Mouse (Mus musculus): ENCODE data around the gene Sgk1. TPM values are rescaled to one million over a fixed set of nuclear protein-coding genes. Genes with fewer than 3 reads are reported as not detected.
A peak's percentile ranks its signal among the peaks of the same experiment; 100 is the strongest.

Gene Sgk1
- total RNA-seq, 2 experiments from 2014 or later = 58.2 to 81.3 TPM

DNA sequence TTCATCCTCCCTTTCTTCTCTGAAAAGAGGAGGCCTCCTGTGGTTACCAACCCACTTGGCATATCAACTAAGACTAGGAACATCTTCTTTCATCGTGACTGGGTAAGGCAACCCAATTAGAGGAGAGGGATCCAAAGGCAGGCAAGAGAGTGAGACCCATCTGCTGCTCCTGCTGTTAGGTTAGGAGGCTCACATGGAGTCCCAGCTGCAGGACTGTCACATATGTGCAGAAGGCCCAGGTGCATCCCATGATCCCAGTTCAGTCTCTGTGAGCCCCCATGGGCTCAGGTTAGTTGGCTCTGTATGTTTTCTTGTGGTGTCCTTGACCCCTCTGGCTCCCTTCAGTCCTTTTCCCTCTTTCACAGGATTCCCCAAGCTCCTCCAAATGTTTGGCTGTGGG lies 32.8 kb downstream of the Sgk1 start:
- no peak for DNase-seq (ENCODE audit: low spot score in 2 of 2)

DNA sequence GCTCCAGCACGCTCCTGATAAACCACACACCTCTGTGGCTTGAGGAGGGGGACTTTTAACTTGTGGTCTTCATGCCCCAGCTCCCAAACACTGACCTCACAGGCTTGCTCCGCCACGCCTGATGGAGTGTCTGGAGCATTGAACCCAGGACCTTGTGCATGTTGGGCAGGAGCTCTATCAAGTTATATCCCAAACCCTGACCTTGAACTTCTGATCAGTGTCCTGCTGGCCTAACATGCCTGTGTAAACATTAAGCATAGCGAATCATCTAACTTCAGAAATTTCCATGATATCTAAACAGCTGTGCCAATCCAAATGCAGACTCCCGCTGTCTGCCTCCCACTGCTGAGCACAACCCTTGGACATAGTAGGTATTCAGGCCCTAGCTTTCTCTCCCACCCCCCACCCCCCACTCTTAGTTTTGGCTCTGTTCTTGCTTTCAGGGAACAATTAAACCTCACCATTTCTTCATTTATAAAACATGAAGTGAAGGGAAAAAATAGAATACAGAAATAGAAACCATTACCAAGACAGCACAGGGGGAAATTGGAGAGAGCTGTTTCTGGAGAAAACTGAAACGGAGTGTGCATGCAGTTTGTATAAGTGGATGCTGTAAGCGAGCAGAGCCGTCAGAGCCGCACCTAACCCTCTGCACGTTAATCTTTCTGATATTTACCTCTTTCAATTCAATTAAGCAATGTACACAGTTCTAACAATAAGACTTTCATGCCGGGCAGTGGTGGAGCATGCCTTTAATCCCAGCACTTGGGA lies 34.5 kb downstream of the Sgk1 start:
- no peak for DNase-seq (ENCODE audit: low spot score in 2 of 2)

DNA sequence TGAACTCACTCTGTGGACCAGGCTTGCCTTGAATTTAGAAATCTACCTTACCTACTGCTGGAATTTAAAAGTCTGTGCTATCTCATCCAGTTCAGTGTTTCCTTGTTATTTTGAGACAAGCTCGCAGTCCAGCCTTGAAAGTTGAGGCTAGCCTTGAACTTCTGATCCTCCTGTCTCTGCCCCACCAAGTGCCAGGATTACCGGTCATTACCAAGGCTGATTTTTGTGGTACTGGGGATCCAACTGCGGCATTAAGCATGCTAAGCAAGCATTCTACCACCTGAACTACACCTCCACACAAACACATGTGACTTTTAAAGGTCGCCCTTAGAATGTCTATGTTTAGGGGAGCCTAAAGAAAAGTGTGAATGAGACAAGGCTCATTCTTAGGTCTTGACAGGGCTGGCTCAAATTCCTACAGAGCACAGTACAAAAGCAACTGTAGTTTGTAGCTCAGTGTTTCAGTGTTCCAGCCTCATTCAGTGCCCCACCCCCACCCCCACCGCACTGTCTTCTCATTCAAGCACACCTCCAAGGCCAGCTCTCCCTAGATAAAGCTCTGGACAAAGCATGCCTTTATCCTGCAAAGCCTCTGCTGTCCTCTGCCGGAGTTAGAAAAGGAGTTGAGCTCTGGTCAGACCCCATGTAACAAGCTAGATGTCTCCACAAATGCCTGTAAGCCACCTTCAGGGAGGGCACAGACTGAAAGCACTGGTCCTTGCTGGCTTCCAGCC lies 36.2 kb downstream of the Sgk1 start:
- no peak for DNase-seq (ENCODE audit: low spot score in 2 of 2)

DNA sequence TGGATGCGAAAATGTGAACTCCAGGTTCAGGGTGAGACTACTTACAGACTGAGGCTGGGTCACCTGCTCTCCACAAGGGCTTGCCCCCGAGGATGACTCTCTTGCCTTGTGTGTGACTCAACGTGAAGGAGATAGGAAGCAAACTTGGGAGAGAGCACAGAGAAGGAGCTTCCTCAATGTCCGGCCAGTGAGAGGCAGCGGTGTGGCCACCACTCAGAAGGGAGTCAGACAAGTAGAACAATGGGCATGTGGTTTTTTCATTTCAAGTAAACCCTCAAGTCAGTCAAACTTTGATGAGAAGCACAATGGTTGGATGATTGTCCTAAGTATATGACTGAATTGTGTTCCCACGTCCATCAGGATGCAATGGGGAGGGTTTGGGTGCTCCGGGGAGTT lies 36.8 kb downstream of the Sgk1 start:
- DNase-seq (ENCODE audit: low spot score in 2 of 2) = no peak

DNA sequence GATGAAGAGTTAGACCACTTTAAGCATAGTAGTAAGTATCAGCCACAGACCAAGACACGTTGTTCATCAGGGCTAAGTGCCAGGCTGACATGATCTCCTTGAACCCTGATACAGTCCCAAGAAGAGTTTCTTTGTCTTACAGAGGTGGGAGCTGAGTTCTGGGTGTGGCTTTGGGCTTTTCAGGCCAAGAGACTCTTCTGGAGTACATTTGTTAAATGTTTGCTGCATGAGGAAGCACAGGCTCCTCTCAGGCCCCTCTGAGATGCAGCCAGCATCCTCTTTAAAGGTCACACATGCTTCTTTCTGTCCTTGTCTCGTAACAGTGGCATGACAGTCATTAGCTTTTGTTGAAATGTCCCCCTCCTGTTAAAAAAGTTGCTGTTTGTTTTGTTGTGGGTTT lies 38.6 kb downstream of the Sgk1 start:
- DNase-seq (ENCODE audit: low spot score in 2 of 2) = no peak

DNA sequence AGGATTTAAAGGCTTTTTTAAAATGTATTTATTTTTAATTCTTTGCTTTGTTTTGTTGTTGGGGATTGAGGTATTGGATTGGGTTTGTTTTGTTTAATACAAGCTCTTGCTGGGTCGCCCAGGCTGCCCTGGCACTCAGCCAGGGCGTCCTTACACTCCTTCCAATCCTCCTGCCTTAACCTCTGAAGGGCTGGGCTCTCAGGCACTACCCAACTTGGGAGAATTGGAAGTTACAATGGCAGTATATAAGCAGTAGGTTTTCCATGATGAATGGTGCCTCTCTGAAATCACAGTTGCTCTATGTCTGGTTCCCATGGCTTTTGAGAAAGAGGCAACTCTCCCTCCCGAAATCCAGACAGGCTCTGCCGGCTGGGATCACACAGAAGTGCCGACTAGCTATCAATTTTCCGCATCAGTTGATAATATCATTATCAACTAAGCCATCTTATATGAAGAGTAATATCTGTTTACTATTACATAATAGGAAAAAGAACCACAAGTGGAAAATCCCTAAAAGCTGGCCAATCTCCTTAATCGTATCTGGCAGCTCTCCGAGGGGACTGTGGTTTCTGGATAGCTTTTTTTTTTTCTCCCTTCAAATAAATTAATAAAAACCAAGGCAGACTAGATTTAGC lies 40.8 kb downstream of the Sgk1 start:
- no peak for DNase-seq (ENCODE audit: low spot score in 2 of 2)

DNA sequence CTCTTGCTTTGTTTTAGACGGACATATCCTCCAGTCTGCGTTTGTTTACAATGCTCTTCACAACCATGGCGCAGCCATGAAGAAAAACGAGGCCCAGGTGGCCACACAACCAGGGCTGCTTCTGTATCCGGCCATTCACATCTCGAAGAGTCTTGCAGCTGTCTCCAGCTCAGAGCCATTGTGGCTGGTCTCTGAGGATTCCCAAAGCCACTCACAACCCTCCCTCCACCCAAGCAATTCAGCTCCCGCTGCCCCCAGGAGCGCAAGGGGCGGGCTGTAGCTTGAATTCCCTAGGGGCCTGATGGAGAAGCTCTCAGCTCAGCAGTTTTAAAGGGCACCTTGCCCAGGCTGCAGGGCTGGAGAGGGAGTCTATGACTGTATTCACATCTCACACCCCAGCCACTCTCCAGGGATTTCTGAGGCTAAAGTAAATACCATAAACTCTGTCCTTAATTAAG lies 41.5 kb downstream of the Sgk1 start:
- peak; percentile 39 to 75 for DNase-seq (ENCODE audit: low spot score in 2 of 2)

DNA sequence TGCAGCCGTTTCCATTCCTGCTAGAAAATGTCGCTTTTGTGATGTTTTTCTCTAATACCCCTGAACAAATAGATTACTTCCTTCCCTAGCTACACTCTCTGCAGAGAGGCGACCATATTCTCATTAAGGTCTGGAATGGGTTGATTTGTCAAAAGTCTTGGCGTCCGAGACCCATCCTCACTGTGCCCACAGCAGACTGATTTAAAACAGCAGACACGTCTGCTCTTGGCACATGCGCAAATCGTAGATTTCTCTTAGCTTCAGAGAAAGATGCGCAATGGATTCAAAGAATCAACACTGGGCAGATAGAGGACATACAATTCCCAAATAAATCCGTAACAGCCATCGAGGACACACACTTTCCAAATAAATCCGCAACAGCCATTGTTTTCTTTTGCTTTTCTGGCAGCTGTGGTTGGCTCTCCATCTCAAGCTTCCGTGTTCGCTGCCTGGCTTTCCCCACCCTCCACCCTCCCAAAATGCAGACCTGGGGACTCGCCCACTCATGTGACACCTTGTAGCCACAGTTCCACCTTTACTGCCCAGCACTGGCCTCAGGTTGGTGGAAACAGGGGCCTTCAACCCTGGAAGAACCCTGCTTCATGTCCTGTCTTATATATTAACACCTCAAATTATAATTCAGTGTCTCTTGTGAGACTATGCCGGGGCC lies 42.2 kb downstream of the Sgk1 start:
- no peak for DNase-seq (ENCODE audit: low spot score in 2 of 2)

DNA sequence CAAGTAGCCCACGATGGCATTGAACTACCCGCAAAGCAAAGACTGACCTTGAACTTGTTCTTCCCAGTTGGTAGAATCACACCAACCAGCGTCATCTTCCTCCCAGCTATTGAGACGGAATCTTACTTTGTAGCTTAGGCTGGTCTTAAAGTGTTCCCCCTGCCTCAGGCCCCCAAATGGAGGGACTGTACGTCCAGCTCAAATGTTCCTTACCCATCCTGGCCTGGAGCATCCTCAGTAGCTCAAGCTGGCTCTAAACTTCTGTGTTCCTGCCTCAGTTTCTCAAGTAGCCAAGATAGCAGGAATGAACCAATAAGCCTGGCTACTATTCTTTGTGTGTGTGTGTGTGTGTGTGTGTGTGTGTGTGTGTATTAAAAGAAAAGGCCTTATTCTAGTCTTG lies 45.0 kb downstream of the Sgk1 start:
- no peak for DNase-seq (ENCODE audit: low spot score in 2 of 2)

DNA sequence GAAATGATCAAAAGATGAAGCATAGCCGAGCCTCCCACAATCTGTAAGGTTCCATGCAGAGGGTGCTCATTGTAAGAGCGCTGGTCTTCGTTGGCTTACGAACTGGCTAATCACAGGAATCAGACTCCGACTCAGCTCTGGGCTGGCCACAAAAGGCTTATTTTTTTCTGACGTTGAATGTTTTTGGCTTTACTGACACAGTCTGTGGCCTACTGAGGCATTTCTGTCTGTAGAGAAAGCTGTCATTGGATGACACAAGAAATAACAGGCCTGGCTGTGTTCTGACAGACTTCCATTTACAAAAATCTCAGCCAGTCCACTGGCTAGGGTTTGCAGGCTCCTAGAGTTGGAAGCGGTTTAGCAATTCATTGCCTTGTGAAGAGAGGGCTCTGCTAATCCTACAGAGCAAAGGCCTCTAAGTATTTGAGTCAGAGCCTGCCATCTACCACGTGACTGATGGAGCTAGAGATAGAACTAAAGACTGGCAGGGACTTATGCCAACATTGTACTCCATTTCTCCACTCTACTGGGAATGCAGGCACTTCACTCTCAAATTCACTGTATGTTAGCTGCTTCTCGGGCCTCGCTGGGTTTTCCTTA lies 48.9 kb downstream of the Sgk1 start:
- no peak for DNase-seq (ENCODE audit: low spot score in 2 of 2)

DNA sequence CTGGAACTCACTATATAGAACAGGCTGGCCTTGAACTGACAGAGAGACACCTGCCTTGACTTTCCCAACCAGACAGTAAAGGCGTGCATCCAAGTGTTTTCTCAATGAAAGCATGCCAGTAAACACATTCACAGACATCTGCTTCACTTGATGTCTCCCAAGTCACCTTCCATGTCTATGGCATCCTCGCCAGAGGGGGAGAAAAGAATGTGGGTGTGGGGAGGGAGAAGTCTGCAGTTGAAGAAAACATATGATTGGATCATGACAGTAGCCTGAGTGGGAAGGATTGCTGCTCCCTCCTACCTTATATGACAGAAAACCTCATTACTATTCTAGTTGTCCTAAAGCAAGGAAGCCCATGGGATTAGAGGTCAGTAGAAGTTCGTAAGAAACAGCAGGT lies 50.8 kb downstream of the Sgk1 start:
- no peak for DNase-seq (ENCODE audit: low spot score in 2 of 2)

DNA sequence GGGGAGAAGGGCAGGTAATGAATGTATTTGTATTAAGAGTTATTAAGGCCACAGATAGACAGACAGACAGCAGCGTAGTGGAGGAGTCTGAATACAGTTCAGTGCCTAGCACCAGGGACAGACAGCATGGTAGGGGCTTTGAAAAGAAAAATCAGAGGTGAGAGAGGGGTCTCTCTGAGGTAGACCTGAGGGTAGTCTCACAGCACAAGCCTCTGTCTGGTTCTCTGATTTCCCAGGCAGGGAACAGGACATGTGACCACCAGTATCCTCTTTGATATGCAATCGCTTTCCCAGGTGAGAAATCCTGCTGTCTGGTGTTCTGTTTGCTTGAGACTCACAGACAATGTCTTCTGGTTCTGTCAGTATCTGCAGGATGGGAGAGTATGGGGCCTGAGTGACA lies 52.8 kb downstream of the Sgk1 start:
- no peak for DNase-seq (ENCODE audit: low spot score in 2 of 2)

DNA sequence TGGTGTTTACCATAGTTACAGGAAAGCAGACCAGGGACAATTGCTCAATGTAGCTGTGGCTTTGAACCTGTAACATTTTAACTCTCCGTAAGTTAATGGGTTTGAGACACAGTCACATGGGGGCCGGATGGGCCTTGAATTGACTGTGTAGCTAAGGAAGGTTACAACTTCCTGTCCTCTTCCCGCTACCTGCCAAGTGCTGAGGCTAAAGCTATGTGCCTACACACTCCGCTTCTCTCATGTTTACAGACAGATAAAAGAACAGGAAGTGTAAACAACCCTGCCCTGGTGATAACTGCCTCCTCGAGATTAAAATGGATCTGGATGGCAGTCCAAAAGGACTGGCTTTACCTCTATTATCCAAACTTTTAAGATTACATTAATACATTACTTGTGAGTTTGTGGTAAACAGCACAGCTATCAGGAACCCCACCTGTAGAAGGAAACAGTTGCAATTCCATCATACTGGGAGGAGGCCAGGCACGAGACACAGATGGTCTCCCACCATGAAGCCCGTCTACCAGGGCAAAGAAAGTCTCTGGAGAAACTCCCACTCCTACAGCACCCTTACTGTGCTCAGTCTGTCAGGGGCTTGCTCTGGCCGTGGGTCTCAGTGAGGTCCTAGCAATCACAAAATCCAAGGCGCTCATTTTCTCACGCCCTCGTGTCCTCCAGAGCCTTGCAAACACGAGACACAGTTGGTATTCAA lies 54.7 kb downstream of the Sgk1 start:
- no peak for DNase-seq (ENCODE audit: low spot score in 2 of 2)

DNA sequence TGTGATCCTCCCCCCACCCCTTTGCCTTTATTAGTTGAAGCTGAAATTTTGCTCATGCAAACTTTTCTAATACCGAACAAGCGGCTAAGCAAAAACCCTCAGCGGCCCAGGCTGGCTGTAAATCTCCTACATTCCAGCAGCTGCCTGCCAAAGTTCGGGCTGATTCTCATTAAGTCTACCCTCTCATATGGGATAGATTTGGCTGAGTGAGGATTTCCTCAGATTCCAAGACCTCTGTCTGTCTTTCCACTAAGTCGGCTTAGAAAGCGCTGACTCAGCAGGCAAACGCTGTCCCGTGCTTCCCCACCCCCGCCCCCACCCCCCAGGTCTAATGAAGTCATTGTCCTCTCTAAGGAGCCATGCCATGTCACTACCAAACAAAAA lies 55.2 kb downstream of the Sgk1 start:
- DNase-seq (ENCODE audit: low spot score in 2 of 2) = peak; percentile 39 to 70

DNA sequence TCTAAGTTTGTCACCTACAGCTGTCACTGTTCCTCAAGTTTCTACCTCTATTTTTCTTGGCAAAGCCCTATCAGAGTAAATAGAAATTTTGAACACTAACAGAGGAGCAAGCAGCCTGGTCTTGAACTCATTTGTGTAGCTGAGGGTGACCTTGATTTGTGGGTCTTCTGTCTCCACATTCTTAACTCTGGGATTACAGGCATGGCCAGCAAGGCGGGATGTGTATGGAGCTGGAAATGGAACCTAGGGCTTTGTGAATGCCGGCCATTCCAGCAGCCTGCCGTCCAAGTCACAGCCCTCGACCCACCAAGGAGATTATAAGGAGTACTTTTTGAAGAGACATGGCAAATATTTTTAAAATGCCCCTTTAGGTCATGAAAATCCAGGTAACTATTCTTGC lies 56.2 kb downstream of the Sgk1 start:
- no peak for DNase-seq (ENCODE audit: low spot score in 2 of 2)

DNA sequence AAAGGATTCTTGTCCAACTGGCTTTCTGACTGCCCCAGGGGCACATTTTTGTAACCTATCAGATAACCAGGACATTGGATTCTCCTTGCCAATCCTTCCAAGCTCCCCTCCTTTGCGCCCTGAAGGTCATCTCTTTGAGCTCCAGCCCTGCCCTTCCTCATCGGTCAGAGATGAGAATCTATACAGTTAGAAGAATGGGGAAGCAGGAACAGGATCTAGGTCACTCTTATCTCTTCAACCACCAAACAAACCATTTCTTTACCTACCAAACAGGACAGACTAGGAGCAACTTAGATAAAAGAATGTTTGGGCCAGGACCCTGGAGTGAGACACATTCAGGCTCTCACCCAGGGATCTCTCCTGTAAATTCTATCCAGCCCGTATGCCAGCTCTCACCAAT lies 59.3 kb downstream of the Sgk1 start:
- DNase-seq (ENCODE audit: low spot score in 2 of 2) = no peak

DNA sequence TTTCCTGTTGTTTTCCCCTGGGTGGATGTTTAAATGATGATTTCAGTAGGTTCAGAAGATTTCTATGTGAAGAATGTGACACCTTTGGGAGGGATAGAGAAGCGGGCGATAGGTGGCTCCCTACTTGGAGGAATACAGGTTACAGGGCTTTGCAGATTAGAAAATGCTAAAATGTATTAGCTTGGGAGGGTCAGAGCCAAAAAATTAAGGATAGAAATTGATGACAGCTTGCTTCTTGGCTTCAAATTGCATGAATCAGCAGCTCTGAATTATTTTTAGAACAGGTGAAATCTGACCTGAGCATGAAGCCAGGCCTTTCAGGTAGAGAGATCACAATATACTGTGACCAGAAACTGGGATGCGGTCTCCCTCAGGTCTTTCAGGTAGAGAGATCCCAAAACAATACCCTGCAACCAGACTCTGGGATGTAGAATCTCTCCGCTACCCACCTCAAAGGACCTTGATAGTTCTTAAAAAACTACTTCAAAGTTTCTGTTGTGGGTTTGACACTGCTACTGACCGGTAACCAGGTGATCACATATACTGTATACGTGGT lies 61.2 kb downstream of the Sgk1 start:
- no peak for DNase-seq (ENCODE audit: low spot score in 2 of 2)

DNA sequence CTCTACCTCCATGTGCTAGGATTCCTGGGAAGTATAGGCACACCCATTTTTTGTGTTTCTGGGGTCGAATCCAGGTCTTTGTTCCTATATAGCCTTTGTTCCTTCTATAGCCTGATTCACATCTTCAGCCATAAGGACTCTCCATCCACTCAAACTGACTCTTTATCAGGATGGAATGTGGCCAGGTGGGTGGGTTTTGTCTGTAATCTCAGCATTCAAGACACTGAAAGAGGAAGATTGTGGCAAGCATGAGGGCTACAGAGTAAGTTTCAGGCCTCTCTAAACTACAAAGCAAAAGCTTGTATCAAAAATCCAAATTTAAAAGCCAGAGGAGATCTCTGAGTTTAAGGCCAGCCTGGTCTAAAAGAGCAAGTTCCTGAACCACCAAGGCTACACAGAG lies 63.2 kb downstream of the Sgk1 start:
- no peak for DNase-seq (ENCODE audit: low spot score in 2 of 2)

DNA sequence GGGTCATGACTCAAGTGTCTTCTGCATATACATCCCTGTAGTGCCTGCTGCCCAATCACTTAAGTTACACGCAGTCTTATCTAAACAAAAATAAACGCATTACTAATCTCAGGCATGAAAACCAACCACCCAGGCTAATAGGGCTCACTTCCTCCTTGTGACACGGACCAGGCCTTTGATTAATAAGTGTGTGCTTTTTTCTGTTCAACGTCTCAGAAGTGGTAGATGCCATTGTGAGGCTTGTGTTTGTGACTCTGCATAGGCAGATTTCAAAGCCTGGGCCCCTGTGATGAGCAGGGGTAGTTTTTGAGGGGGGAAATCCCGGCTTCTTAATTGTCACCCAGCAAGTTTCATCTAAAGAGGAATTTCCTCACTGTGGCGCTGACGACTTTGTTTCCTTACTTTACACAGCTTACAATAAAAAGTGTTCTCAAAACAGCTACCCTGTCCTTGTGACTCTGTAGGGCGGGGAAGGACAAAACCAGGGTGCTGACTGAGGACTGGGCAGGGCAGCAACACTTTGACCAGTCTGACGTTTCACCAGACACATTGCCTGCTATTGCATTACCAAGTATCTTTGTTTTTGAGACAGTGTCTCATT lies 64.9 kb downstream of the Sgk1 start:
- DNase-seq (ENCODE audit: low spot score in 2 of 2) = no peak

DNA sequence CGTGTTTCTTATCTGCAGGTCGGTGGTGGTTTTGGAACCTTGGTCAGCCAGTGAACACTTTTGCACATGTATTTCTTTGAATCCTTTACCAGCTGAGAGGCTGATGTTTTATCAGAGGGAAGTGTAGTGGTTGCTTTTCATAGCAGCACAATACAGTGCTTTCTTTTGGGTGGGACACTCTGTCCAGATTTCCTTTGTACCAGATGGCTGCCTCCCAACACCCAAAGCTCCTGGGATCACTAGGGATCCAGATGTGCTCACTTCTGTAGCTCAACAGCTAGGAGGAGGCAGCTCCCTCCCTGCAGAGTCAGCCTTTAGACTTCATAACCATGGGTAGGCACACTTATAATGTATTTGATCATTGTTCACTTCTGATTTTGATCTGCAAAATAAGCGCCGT lies 70.5 kb downstream of the Sgk1 start:
- DNase-seq (ENCODE audit: low spot score in 2 of 2) = peak in 1 of 2 experiments; percentile 57

Data from gastrocnemius, postnatal 4 days (tissue).